Mouse (Mus musculus): ENCODE measurements around the gene Zp3. TPM values are rescaled to one million over a fixed set of nuclear protein-coding genes. Genes with fewer than 3 reads are reported as not detected.

Zp3 gene
- polyA plus RNA-seq, 2 experiments, result 0.37 to 0.38 TPM

DNA sequence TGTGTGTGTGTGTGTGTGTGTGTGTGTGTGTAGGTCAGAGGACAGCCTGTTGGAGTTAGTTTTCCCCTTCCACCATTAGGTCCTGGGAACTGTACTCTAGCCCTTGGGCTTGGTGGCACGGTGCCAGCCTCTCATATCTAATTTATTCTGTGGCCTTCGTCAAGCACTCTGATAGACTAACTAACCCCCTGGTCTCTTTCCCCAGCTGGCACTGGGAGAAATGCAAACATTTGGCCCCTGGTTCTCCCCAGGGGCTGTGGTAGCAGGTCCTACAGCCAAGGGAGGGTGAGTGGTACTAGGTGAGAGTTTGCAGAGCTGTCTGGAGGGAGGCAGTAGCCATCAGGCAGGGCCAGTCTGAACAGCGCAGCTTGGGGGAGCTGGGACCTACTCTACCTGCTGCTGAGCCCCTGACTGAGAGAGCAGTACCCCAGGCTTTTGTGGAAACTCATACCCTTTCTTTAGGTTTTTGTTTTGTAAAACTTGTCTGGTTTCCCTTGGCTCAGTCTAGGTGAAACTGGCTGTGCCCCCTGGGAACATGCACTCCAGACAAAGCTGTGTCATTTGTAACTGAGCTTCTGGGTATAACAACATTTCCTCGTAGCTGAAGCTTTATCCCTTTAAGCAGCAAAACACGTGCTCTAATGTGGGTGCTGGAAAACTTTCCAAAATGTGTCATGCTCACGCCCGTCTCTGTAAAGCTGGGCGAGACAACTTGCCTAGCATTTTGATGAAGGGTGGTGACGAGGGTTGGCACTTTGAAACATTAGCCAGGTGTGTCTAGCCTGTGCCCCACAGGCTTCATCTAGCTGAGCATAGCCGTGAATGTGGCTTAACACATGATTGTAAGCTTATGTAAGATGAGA, 36.3 kb downstream of the Zp3 start:
- H3K27ac ChIP-seq (replicated peaks; ENCODE audit: low read depth, low read length), result peak overlapping the region; percentile 52
- no peak for ATAC-seq (ENCODE audit: low FRiP score, low read depth)
- H3K36me3 ChIP-seq (ENCODE audit: control insufficient read depth, insufficient read depth, low read length), result peaks cover 54% of the 10 kb centered on the region
- H3K27me3 ChIP-seq (ENCODE audit: control insufficient read depth, insufficient read depth, low read length), result no peaks in the 10 kb centered on the region
- peak; percentile 20 for DNase-seq (ENCODE audit: low spot score)
- no peaks in the 10 kb centered on the region for H3K9me3 ChIP-seq (ENCODE audit: control insufficient read depth, low read length)
- H3K4me3 ChIP-seq (replicated peaks; ENCODE audit: low read length), result no peak overlapping the region
- TF ChIP-seq POLR2A (IDR thresholded peaks at IDR 0.05; ENCODE audit: borderline replicate concordance, extremely low read depth, insufficient read depth, insufficient read length), result no peak
- WGBS, result 57% methylated on average over 10 of the region's 10 CpGs
- H3K9ac ChIP-seq (ENCODE audit: low read depth, low read length, severe bottlenecking), result no peak overlapping the region
- H3K4me1 ChIP-seq (ENCODE audit: control insufficient read depth, insufficient read depth, low read length), result peaks cover 8% of the 10 kb centered on the region; the same call in 1 of the 2 replicates
- no peak overlapping the region for H3K4me2 ChIP-seq (replicated peaks; ENCODE audit: low read depth, low read length, severe bottlenecking)

GRCm38 (mm10) chr5:136017262-136017661, 37.4 kb downstream of the Zp3 start:
- H3K4me2 ChIP-seq (replicated peaks; ENCODE audit: low read depth, low read length, severe bottlenecking), result no peak overlapping the region
- TF ChIP-seq POLR2A (IDR thresholded peaks at IDR 0.05; ENCODE audit: borderline replicate concordance, extremely low read depth, insufficient read depth, insufficient read length), result no peak
- whole genome bisulfite sequencing, result 89% methylated on average over 6 of the region's 6 CpGs
- H3K4me3 ChIP-seq (replicated peaks; ENCODE audit: low read length), result no peak overlapping the region
- no peaks in the 10 kb centered on the region for H3K9me3 ChIP-seq (ENCODE audit: control insufficient read depth, low read length)
- H3K36me3 ChIP-seq (ENCODE audit: control insufficient read depth, insufficient read depth, low read length), result peaks cover 52% of the 10 kb centered on the region
- H3K4me1 ChIP-seq (ENCODE audit: control insufficient read depth, insufficient read depth, low read length), result peaks cover 8% of the 10 kb centered on the region; the same call in 1 of the 2 replicates
- ATAC-seq (ENCODE audit: low FRiP score, low read depth) (no peak), DNase-seq (ENCODE audit: low spot score) (no peak)
- H3K27me3 ChIP-seq (ENCODE audit: control insufficient read depth, insufficient read depth, low read length), result no peaks in the 10 kb centered on the region
- H3K9ac ChIP-seq (ENCODE audit: low read depth, low read length, severe bottlenecking), result no peak overlapping the region
- H3K27ac ChIP-seq (replicated peaks; ENCODE audit: low read depth, low read length), result no peak overlapping the region

DNA sequence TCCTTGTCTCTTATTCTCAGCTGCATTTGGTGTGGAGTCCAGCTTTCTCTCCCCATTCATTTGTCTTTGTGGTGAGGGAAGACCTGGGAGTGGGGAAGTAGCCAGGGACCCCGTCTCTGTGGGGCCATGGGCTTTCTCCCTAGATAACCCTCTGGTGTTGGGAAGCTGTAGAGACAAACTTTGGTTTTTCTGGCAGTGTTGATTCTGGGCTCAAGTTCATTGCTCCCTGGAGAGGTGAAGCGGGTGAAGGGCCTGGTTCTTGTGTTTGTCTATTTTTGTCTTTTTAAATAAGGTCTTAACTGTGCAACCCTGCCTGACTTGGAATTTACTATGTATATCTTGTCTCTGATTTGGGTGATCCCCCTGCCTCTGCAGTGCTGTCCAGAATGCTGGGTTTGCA, 38.8 kb downstream of the Zp3 start:
- Histone ChIP-seq H3K9me3 (ENCODE audit: control insufficient read depth, low read length) (no peaks in the 10 kb centered on the region), H3K36me3 (ENCODE audit: control insufficient read depth, insufficient read depth, low read length) (peaks cover 39% of the 10 kb centered on the region), H3K27ac (replicated peaks; ENCODE audit: low read depth, low read length) (no peak overlapping the region), H3K4me2 (replicated peaks; ENCODE audit: low read depth, low read length, severe bottlenecking) (no peak overlapping the region), H3K4me3 (replicated peaks; ENCODE audit: low read length) (no peak overlapping the region), H3K27me3 (ENCODE audit: control insufficient read depth, insufficient read depth, low read length) (no peaks in the 10 kb centered on the region), H3K9ac (ENCODE audit: low read depth, low read length, severe bottlenecking) (no peak overlapping the region), H3K4me1 (ENCODE audit: control insufficient read depth, insufficient read depth, low read length) (peaks cover 8% of the 10 kb centered on the region; the same call in 1 of the 2 replicates)
- DNase-seq (ENCODE audit: low spot score), result no peak
- no peak for ATAC-seq (ENCODE audit: low FRiP score, low read depth)
- TF ChIP-seq POLR2A (IDR thresholded peaks at IDR 0.05; ENCODE audit: borderline replicate concordance, extremely low read depth, insufficient read depth, insufficient read length), result no peak
- WGBS, result 80% methylated on average over 2 of the region's 2 CpGs

- 45% methylated on average over 1 of the region's 1 CpGs for WGBS
- peaks cover 41% of the 10 kb centered on the region for H3K36me3 ChIP-seq (ENCODE audit: control insufficient read depth, insufficient read depth, low read length)
- no peak for TF ChIP-seq POLR2A (IDR thresholded peaks at IDR 0.05; ENCODE audit: borderline replicate concordance, extremely low read depth, insufficient read depth, insufficient read length)
- H3K4me3 ChIP-seq (replicated peaks; ENCODE audit: low read length), result no peak overlapping the region
- no peak overlapping the region for H3K27ac ChIP-seq (replicated peaks; ENCODE audit: low read depth, low read length)
- no peaks in the 10 kb centered on the region for H3K27me3 ChIP-seq (ENCODE audit: control insufficient read depth, insufficient read depth, low read length)
- no peaks in the 10 kb centered on the region for H3K9me3 ChIP-seq (ENCODE audit: control insufficient read depth, low read length)
- no peak overlapping the region for H3K4me2 ChIP-seq (replicated peaks; ENCODE audit: low read depth, low read length, severe bottlenecking)
- H3K4me1 ChIP-seq (ENCODE audit: control insufficient read depth, insufficient read depth, low read length), result peaks cover 8% of the 10 kb centered on the region; the same call in 1 of the 2 replicates
- no peak for DNase-seq (ENCODE audit: low spot score)
- no peak for ATAC-seq (ENCODE audit: low FRiP score, low read depth)
- no peak overlapping the region for H3K9ac ChIP-seq (ENCODE audit: low read depth, low read length, severe bottlenecking)
Measured at GRCm38 (mm10) chr5:136019907-136020306, 40.0 kb downstream of the Zp3 start.

- Histone ChIP-seq H3K27me3 (ENCODE audit: control insufficient read depth, insufficient read depth, low read length) (no peaks in the 10 kb centered on the region), H3K27ac (replicated peaks; ENCODE audit: low read depth, low read length) (no peak overlapping the region), H3K36me3 (ENCODE audit: control insufficient read depth, insufficient read depth, low read length) (peaks cover 74% of the 10 kb centered on the region), H3K9ac (ENCODE audit: low read depth, low read length, severe bottlenecking) (no peak overlapping the region), H3K4me3 (replicated peaks; ENCODE audit: low read length) (no peak overlapping the region), H3K9me3 (ENCODE audit: control insufficient read depth, low read length) (no peaks in the 10 kb centered on the region), H3K4me2 (replicated peaks; ENCODE audit: low read depth, low read length, severe bottlenecking) (no peak overlapping the region), H3K4me1 (ENCODE audit: control insufficient read depth, insufficient read depth, low read length) (no peaks in the 10 kb centered on the region)
- ATAC-seq (ENCODE audit: low FRiP score, low read depth) (no peak), DNase-seq (ENCODE audit: low spot score) (no peak)
- 81% methylated on average over 3 of the region's 3 CpGs for WGBS
- no peak for TF ChIP-seq POLR2A (IDR thresholded peaks at IDR 0.05; ENCODE audit: borderline replicate concordance, extremely low read depth, insufficient read depth, insufficient read length)
Measured at GRCm38 (mm10) chr5:136025712-136026111, 45.8 kb downstream of the Zp3 start.

Data from limb, embryonic 14.5 days (tissue).